Mouse (Mus musculus): ENCODE results near the gene Sh2d6.

- TF ChIP-seq GATA1 (IDR thresholded peaks at IDR 0.05; ENCODE audit: low read length) (no peak), TAL1 (IDR thresholded peaks at IDR 0.05; ENCODE audit: low read length) (no peak)
Observed at GRCm38 (mm10) chr6:72537998-72538500, 16.5 kb upstream of the Sh2d6 start.

All from erythroblast, embryonic 14.5 days (primary cell).